Mouse (Mus musculus): ENCODE measurements at regions not wholly inside any gene's neighbourhood (a gene's known extent, or its start where the extent isn't known, plus 50 kb on each side); places are given as distances from the start of the nearest gene placed in this dataset.

DNA sequence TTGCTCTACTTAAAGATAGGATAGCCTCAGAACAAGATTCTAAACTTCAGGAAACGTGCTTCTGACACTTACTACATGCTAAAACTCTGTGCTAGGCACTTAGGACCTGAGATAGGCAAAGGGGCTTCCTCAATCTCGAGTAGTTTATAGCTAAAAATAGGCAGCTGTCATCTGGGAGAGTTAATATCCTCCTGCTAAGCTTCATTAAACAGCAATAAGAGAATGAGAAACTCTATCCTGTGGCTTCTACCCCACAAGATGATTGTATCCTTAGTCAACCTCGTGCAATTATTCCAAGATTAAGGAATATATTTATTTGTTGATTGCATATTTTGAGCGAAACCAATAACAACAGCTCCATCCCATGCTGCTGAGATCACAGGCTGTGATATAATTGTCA is 85.4 kb upstream of the Cav2 start:
- TF ChIP-seq USF1 (IDR thresholded peaks at IDR 0.05; ENCODE audit: low read depth) = no peak
- TF ChIP-seq CTCF (IDR thresholded peaks at IDR 0.05; ENCODE audit: control insufficient read depth, insufficient read depth, insufficient read length) = no peak
- no peak for TF ChIP-seq MYOD1 (IDR thresholded peaks at IDR 0.05; ENCODE audit: control insufficient read depth, insufficient read length, low read depth)
- TF ChIP-seq MAX (IDR thresholded peaks at IDR 0.05) = no peak
- TF ChIP-seq CEBPB (IDR thresholded peaks at IDR 0.05; ENCODE audit: low read depth) = no peak
- TF ChIP-seq MYOG (IDR thresholded peaks at IDR 0.05; ENCODE audit: control insufficient read depth, extremely low read depth, insufficient read length) = no peak

All from C2C12 (cell line).